Mouse (Mus musculus): Measurements from ENCODE around the gene Nup43. TPM values are rescaled to one million over a fixed set of nuclear protein-coding genes. Genes with fewer than 3 reads are reported as not detected.
A peak's percentile ranks its signal among the peaks of the same experiment; 100 is the strongest.

Nup43 gene
- polyA plus RNA-seq, 1 experiment from 2014 or later: 54.0 TPM

DNA sequence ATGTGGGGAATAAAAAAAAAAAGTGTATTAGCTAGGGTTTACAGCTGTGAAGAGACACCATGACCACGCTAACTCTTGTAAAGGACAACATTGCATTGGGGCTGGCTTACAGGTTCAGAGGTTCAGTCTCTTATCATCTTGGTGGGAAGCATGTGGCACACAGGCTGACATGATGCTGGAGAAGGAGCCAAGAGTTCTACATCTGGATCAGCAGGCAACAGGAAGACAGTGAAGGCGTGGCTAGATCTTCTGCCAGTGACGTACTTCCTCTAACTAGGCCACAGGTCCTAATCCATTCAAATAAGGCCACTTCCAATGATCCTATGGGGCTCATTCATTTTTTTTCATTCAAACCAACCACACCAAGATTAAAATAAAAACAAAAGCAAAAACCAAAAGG is 32.8 kb downstream of the Nup43 start:
- no peaks in the 10 kb centered on the region for H3K4me1 ChIP-seq
- H3K9me3 ChIP-seq (replicated peaks): no peaks in the 10 kb centered on the region
- H3K9ac ChIP-seq: no peak overlapping the region
- H3K27ac ChIP-seq: no peak overlapping the region
- H3K4me2 ChIP-seq: no peak overlapping the region
- no peak overlapping the region for H3K4me3 ChIP-seq
- peaks cover 81% of the 10 kb centered on the region for H3K36me3 ChIP-seq (ENCODE audit: poor library complexity, severe bottlenecking)
- no peak for ATAC-seq
- H3K27me3 ChIP-seq: no peaks in the 10 kb centered on the region
- 91% methylated on average over 3 of the region's 3 CpGs for WGBS

DNA sequence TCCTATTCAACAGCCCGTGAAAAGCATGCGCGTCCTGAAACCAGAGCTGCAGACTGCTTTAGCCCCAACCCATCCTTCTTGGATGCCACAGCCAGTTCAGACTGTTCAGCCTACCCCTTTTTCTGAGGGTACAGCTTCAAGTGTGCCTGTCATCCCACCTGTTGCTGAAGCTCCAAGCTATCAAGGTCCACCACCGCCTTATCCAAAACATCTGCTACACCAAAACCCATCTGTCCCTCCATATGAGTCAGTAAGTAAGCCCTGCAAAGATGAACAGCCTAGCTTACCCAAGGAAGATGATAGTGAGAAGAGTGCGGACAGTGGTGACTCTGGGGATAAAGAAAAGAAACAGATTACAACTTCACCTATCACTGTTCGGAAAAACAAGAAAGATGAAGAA is 35.3 kb downstream of the Nup43 start:
- no peak overlapping the region for H3K27ac ChIP-seq
- H3K36me3 ChIP-seq (ENCODE audit: poor library complexity, severe bottlenecking): peaks cover 88% of the 10 kb centered on the region
- H3K4me1 ChIP-seq: no peaks in the 10 kb centered on the region
- H3K4me2 ChIP-seq: no peak overlapping the region
- no peak overlapping the region for H3K9ac ChIP-seq
- 96% methylated on average over 6 of the region's 6 CpGs for WGBS
- H3K4me3 ChIP-seq: no peak overlapping the region
- no peak for ATAC-seq
- no peaks in the 10 kb centered on the region for H3K9me3 ChIP-seq (replicated peaks)
- H3K27me3 ChIP-seq: no peaks in the 10 kb centered on the region

- Histone ChIP-seq H3K27ac (no peak overlapping the region), H3K4me2 (no peak overlapping the region), H3K4me3 (no peak overlapping the region), H3K4me1 (no peaks in the 10 kb centered on the region), H3K9ac (no peak overlapping the region), H3K27me3 (no peaks in the 10 kb centered on the region), H3K9me3 (replicated peaks) (no peaks in the 10 kb centered on the region), H3K36me3 (ENCODE audit: poor library complexity, severe bottlenecking) (peaks cover 84% of the 10 kb centered on the region)
- ATAC-seq: no peak
- 92% methylated on average over 5 of the region's 5 CpGs for WGBS
These were observed 42.8 kb downstream of the Nup43 start for GRCm38 (mm10) chr10:7710121-7710520.

DNA sequence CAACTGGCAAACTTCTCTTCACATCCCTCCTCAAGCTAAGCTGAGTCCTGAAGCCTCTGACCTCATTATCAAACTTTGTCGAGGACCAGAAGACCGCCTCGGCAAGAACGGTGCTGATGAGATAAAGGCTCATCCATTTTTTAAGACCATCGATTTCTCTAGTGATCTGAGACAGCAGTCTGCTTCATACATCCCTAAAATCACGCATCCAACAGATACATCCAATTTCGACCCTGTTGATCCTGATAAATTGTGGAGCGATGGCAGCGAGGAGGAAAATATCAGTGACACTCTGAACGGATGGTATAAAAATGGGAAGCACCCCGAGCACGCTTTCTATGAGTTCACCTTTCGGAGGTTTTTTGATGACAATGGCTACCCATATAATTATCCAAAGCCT is 45.2 kb downstream of the Nup43 start:
- Histone ChIP-seq H3K36me3 (ENCODE audit: poor library complexity, severe bottlenecking) (peaks cover 70% of the 10 kb centered on the region), H3K27me3 (no peaks in the 10 kb centered on the region), H3K9me3 (replicated peaks) (no peaks in the 10 kb centered on the region), H3K4me1 (no peaks in the 10 kb centered on the region), H3K4me2 (no peak overlapping the region), H3K9ac (no peak overlapping the region), H3K27ac (no peak overlapping the region), H3K4me3 (no peak overlapping the region)
- ATAC-seq: no peak
- WGBS: 95% methylated on average over 13 of the region's 13 CpGs

- Histone ChIP-seq H3K4me2 (no peak overlapping the region), H3K9me3 (replicated peaks) (no peaks in the 10 kb centered on the region), H3K27me3 (no peaks in the 10 kb centered on the region), H3K27ac (no peak overlapping the region), H3K4me1 (no peaks in the 10 kb centered on the region), H3K4me3 (no peak overlapping the region), H3K9ac (no peak overlapping the region), H3K36me3 (ENCODE audit: poor library complexity, severe bottlenecking) (peaks cover 47% of the 10 kb centered on the region)
- no peak for ATAC-seq
- WGBS: 82% methylated on average over 7 of the region's 7 CpGs
These were observed 47.8 kb downstream of the Nup43 start for GRCm38 (mm10) chr10:7715056-7715455.

GRCm38 (mm10) chr10:7725751-7726500 is 58.6 kb downstream of the Nup43 start, which contains the start of gene Katna1:
Katna1 (plus strand) TSS chr10:7726000.
- peaks cover 21% of the 10 kb centered on the region for H3K4me1 ChIP-seq
- peak within 1 kb of the TSS; percentile 82 for H3K4me3 ChIP-seq
- WGBS: under 1% methylated on average over 49 of the region's 49 CpGs
- peak within 1 kb of the TSS; percentile 91 for H3K4me2 ChIP-seq
- peak within 1 kb of the TSS; percentile 5; the same call in 1 of the 2 replicates for H3K27ac ChIP-seq
- no peaks in the 10 kb centered on the region for H3K9me3 ChIP-seq (replicated peaks)
- no peaks in the 10 kb centered on the region for H3K27me3 ChIP-seq
- no peaks in the 10 kb centered on the region for H3K36me3 ChIP-seq (ENCODE audit: poor library complexity, severe bottlenecking)
- H3K9ac ChIP-seq: peak within 1 kb of the TSS; percentile 86
- peak; percentile 99 for ATAC-seq

DNA sequence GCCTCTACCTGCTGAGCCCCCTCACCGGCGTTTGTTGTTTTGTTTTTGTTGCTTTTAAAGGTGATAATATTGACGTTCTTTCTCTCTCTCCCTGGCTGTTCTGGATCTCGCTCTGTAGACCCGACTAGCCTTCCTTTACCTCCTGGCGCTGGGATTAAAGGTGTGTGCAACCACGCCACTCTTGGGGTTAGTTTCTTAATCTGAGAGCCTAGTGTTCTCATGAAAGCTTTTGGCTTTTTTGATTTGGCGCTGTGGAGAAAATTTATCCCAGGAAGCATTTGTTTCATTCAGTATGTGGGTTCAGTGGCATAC is 59.2 kb downstream of the Nup43 start:
- Histone ChIP-seq H3K9ac (peak overlapping the region; percentile 86), H3K4me1 (peaks cover 24% of the 10 kb centered on the region), H3K36me3 (ENCODE audit: poor library complexity, severe bottlenecking) (no peaks in the 10 kb centered on the region), H3K9me3 (replicated peaks) (no peaks in the 10 kb centered on the region), H3K4me2 (peak overlapping the region; percentile 91), H3K27me3 (no peaks in the 10 kb centered on the region), H3K27ac (peak overlapping the region; percentile 5; the same call in 1 of the 2 replicates), H3K4me3 (peak overlapping the region; percentile 82)
- no peak for ATAC-seq
- 0% methylated on average over 8 of the region's 8 CpGs for WGBS

DNA sequence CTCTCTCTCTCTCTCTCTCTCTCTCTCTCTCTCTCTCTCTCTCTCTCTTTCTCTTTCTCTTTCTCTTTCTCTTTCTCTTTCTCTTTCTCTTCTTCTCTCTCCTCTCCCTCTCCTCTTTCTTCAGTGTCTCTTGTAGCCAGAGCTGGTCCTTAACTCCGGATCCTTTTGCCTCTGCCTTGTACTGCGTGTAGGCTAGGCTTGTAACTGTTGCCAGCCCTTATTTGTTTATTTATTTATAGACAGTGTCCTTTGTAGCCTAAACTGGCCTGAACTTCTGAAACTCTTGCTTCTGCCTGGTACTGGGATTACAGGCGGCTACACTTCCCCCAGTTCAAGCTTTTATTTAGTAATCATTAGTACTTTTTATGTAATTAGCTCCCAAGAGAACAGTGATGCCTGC is 59.7 kb downstream of the Nup43 start:
- Histone ChIP-seq H3K9me3 (replicated peaks) (no peaks in the 10 kb centered on the region), H3K9ac (peak overlapping the region; percentile 48), H3K36me3 (ENCODE audit: poor library complexity, severe bottlenecking) (no peaks in the 10 kb centered on the region), H3K27me3 (no peaks in the 10 kb centered on the region), H3K27ac (no peak overlapping the region), H3K4me2 (peak overlapping the region; percentile 91), H3K4me1 (peaks cover 27% of the 10 kb centered on the region), H3K4me3 (peak overlapping the region; percentile 82)
- 25% methylated on average over 3 of the region's 3 CpGs for WGBS
- no peak for ATAC-seq

Other genes with a start within 250 kb of the Nup43 start
- gene Ulbp1, start 193.9 kb upstream of the Nup43 start, polyA plus RNA-seq (2015; fragmentation: Nextera tagmentation; extraction: Ambion mirVana): 0.62 and 0.71 TPM in 2 replicates
- 20.4 and 20.8 TPM in 2 replicates for gene Lrp11, start 77.7 kb upstream of the Nup43 start, polyA plus RNA-seq (2015; fragmentation: Nextera tagmentation; extraction: Ambion mirVana)
- 160 TPM in 2 replicates for gene Pcmt1, start 13.6 kb downstream of the Nup43 start, polyA plus RNA-seq (2015; fragmentation: Nextera tagmentation; extraction: Ambion mirVana)
- 10.0 and 10.5 TPM in 2 replicates for gene Lats1, start 13.7 kb downstream of the Nup43 start, polyA plus RNA-seq (2015; fragmentation: Nextera tagmentation; extraction: Ambion mirVana)
- gene Katna1, start 58.5 kb downstream of the Nup43 start, polyA plus RNA-seq (2015; fragmentation: Nextera tagmentation; extraction: Ambion mirVana): 50.0 and 52.3 TPM in 2 replicates
- 49.3 and 55.3 TPM in 2 replicates for gene Ginm1, start 125.3 kb downstream of the Nup43 start, polyA plus RNA-seq (2015; fragmentation: Nextera tagmentation; extraction: Ambion mirVana)
- 51.1 and 57.7 TPM in 2 replicates for gene Ppil4, start 125.4 kb downstream of the Nup43 start, polyA plus RNA-seq (2015; fragmentation: Nextera tagmentation; extraction: Ambion mirVana)
- gene Zc3h12d, start 165.0 kb downstream of the Nup43 start, polyA plus RNA-seq (2015; fragmentation: Nextera tagmentation; extraction: Ambion mirVana): 0.06 TPM in 1 of 2 replicates, not detected in the other